Mouse (Mus musculus) C2C12 (cell line): Measurements from ENCODE around the gene Olfml3. TPM values are rescaled to one million over a fixed set of nuclear protein-coding genes. Genes with fewer than 3 reads are reported as not detected.

Experiments used
- H3K27me3 ChIP-seq: one replicate; pipeline ENCODE4 v1.6.1; 2011; ENCODE audit not compliant: control insufficient read depth, insufficient read depth, insufficient read length
- H3K36me3 ChIP-seq: one replicate; pipeline ENCODE4 v1.6.1; 2011; ENCODE audit not compliant: control insufficient read depth, insufficient read depth
- H3K4me3 ChIP-seq: one replicate; pipeline ENCODE4 v1.5.1; 2011; ENCODE audit warnings: mild to moderate bottlenecking, control low read depth; ENCODE audit not compliant: poor library complexity, insufficient read depth, severe bottlenecking
- H3K79me2 ChIP-seq: one replicate; pipeline ENCODE4 v1.6.1; 2011; ENCODE audit not compliant: control insufficient read depth, insufficient read depth
- H3K79me3 ChIP-seq: one replicate; pipeline ENCODE4 v1.6.1; 2011; ENCODE audit warnings: low read depth, control low read depth
- H3ac ChIP-seq: one replicate; pipeline ENCODE3; 2011; ENCODE audit warnings: low read depth; ENCODE audit not compliant: control insufficient read depth, insufficient read length
- CEBPB ChIP-seq: IDR thresholded peaks from one replicate; pipeline ENCODE4 v1.6.1; 2011; ENCODE audit warnings: low read depth, mild to moderate bottlenecking, control low read depth, moderate library complexity
- CTCF ChIP-seq: IDR thresholded peaks from one replicate; pipeline ENCODE4 v1.5.1; 2011; ENCODE audit not compliant: control insufficient read depth, insufficient read depth, insufficient read length
- FOSL1 ChIP-seq: IDR thresholded peaks from one replicate; pipeline ENCODE4 v1.8.0; 2011; ENCODE audit warnings: mild to moderate bottlenecking, low read length; ENCODE audit not compliant: poor library complexity, insufficient read depth, severe bottlenecking
- MAX ChIP-seq: IDR thresholded peaks from one replicate; pipeline ENCODE4 v1.6.1; 2011; ENCODE audit warnings: mild to moderate bottlenecking, control low read depth
- MYOD1 ChIP-seq: IDR thresholded peaks from one replicate; pipeline ENCODE4 v1.6.1; 2011; ENCODE audit warnings: low read depth; ENCODE audit not compliant: control insufficient read depth, insufficient read length
- MYOG ChIP-seq: IDR thresholded peaks from one replicate; pipeline ENCODE4 v1.6.1; 2011; ENCODE audit not compliant: control insufficient read depth, insufficient read length; ENCODE audit errors: extremely low read depth
- USF1 ChIP-seq: IDR thresholded peaks from one replicate; pipeline ENCODE4 v1.6.1; 2011; ENCODE audit warnings: low read depth, mild to moderate bottlenecking, control low read depth, moderate library complexity
- polyA plus RNA-seq: library from polyadenylated mRNA; unstranded; fragments of >200 nt; fragmentation: generic; extraction: Trizol; gene quantifications from one replicate; pipeline ENCODE4 v1.2.1, GENCODE M21; 2012; ENCODE audit warnings: missing spikeins

Gene Olfml3
- polyA plus RNA-seq, 1 experiment, result 7.5 TPM

- Histone ChIP-seq H3K27me3 (no peaks in the 10 kb centered on the region), H3K79me3 (no peaks in the 10 kb centered on the region), H3K79me2 (no peaks in the 10 kb centered on the region), H3ac (no peak overlapping the region), H3K4me3 (no peak overlapping the region), H3K36me3 (no peaks in the 10 kb centered on the region)
- TF ChIP-seq MYOD1 (no peak), FOSL1 (no peak), CTCF (no peak), USF1 (no peak), MYOG (no peak), MAX (no peak), CEBPB (no peak)
These were observed 48.8 kb downstream of the Olfml3 start for GRCm38 (mm10) chr3:103689043-103689442.

GRCm38 (mm10) chr3:103683966-103684319 lies 53.9 kb downstream of the Olfml3 start:
- H3K4me3 ChIP-seq, result no peak overlapping the region

GRCm38 (mm10) chr3:103683234-103683965 lies 54.4 kb downstream of the Olfml3 start:
- Histone ChIP-seq H3ac (peak overlapping the region; percentile 52), H3K4me3 (no peak overlapping the region), H3K27me3 (no peaks in the 10 kb centered on the region), H3K36me3 (no peaks in the 10 kb centered on the region), H3K79me2 (no peaks in the 10 kb centered on the region), H3K79me3 (no peaks in the 10 kb centered on the region)
- no peak for TF ChIP-seq MYOG
- TF ChIP-seq MYOD1, result peak; percentile 66
- peak; percentile 89 for TF ChIP-seq FOSL1
- TF ChIP-seq USF1, result peak; percentile 52

More at GRCm38 (mm10) chr3:103683966-103684319, 53.9 kb downstream of the Olfml3 start:
- Histone ChIP-seq H3K27me3 (no peaks in the 10 kb centered on the region), H3ac (no peak overlapping the region), H3K79me3 (no peaks in the 10 kb centered on the region), H3K36me3 (no peaks in the 10 kb centered on the region), H3K79me2 (no peaks in the 10 kb centered on the region)
- TF ChIP-seq USF1, result no peak
- TF ChIP-seq CTCF, result no peak
- peak; percentile 70 for TF ChIP-seq MYOD1

GRCm38 (mm10) chr3:103682473-103682872 lies 55.3 kb downstream of the Olfml3 start:
- H3K36me3 ChIP-seq, result no peaks in the 10 kb centered on the region
- no peaks in the 10 kb centered on the region for H3K27me3 ChIP-seq
- no peak for TF ChIP-seq CTCF
- no peak for TF ChIP-seq MYOD1
- no peak for TF ChIP-seq MYOG
- no peak for TF ChIP-seq MAX
- TF ChIP-seq CEBPB, result no peak
- H3K79me3 ChIP-seq, result no peaks in the 10 kb centered on the region
- no peak overlapping the region for H3K4me3 ChIP-seq
- H3ac ChIP-seq, result no peak overlapping the region
- no peaks in the 10 kb centered on the region for H3K79me2 ChIP-seq

- Histone ChIP-seq H3ac (no peak overlapping the region), H3K36me3 (no peaks in the 10 kb centered on the region), H3K27me3 (no peaks in the 10 kb centered on the region), H3K4me3 (no peak overlapping the region), H3K79me3 (no peaks in the 10 kb centered on the region), H3K79me2 (no peaks in the 10 kb centered on the region)
- TF ChIP-seq FOSL1 (no peak), USF1 (no peak), CTCF (no peak), MAX (no peak), CEBPB (no peak), MYOG (no peak), MYOD1 (no peak)
These were observed 59.0 kb downstream of the Olfml3 start for GRCm38 (mm10) chr3:103678811-103679210.

GRCm38 (mm10) chr3:103672716-103673115 lies 65.1 kb downstream of the Olfml3 start:
- Histone ChIP-seq H3K79me2 (no peaks in the 10 kb centered on the region), H3K4me3 (no peak overlapping the region), H3K36me3 (no peaks in the 10 kb centered on the region), H3K79me3 (no peaks in the 10 kb centered on the region), H3K27me3 (no peaks in the 10 kb centered on the region), H3ac (no peak overlapping the region)
- TF ChIP-seq MYOG (no peak), MYOD1 (no peak), CTCF (no peak), CEBPB (no peak), MAX (no peak), USF1 (no peak), FOSL1 (no peak)
